Mouse (Mus musculus) adrenal gland, adult 18-20 months (tissue): ENCODE data around the gene Phactr1. TPM values are rescaled to one million over a fixed set of nuclear protein-coding genes. Genes with fewer than 3 reads are reported as not detected.

Source experiments
- DNase-seq, 2 experiments: peaks; one replicate each; pipeline ENCODE4 v3.0.0; 2021 to 2022; ENCODE audit warnings: low spot score in 2 of 2
- total RNA-seq, 2 experiments: library from RNA; stranded (reverse); gene quantifications; 1 replicate in 1 of 2; 2 replicates in 1 of 2; pipeline ENCODE4 v1.2.3; 2021

The Phactr1 gene
- total RNA-seq, 2 experiments from 2014 or later, result 6.0 to 9.2 TPM

DNA sequence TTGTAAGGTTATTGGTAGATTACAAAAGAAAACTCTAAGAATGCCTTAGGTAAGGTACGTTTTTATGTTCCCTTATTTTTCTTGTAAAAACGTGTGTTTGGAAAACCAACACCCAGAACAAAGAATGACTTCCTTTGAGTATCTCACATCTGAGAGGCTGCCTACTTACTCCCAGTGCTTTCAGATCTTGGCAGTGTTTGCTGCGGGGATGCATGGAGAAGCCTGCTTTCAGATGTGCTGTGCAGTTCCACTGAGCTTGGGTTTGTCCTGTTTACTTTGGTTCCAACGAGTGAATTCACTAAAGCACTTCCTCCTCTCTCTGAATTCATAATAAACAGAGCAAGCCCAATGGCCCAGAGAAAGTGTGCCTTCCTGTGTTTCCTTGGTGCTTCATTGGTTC is 288.1 kb downstream of the Phactr1 start:
- DNase-seq, result no peak

DNA sequence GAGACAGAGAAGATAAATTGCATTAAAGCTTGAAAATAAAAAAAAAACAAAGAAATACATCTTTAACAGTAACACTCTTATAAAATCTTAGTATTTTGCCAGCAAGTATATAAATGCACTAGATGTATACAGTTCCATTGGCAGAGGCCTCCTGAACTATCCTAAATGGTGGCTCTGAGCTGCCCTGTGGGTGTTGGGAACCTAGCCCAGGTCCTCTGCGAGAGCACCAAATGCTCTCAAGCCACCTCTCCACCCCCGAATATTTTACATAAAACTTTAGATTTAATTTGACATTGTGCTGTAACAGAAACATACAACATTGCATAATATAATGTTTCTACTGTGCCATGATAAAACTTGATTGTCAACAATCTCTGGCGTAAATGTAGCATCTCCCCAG is 293.1 kb downstream of the Phactr1 start:
- no peak for DNase-seq

GRCm38 (mm10) chr13:42973961-42974360 is 293.5 kb downstream of the Phactr1 start:
- no peak for DNase-seq

DNA sequence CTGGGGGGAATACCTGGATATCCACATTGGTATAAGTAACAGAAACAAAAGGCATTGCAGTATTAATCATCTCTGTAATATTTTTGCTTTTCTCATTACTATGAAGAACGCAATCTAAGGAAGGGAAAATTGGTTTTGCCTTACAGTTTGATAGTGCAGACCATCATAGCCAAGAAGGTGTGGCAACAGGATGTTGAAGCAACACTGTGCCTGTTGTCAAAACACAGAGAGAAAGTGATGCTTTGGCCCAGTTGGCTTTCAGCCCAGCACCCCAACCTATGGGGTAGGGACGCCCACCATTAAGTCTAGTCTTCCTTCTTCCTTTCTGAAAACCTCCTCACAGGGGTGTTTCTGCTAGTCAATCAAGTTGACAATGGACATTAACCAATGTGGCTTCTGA is 294.1 kb downstream of the Phactr1 start:
- no peak for DNase-seq

DNA sequence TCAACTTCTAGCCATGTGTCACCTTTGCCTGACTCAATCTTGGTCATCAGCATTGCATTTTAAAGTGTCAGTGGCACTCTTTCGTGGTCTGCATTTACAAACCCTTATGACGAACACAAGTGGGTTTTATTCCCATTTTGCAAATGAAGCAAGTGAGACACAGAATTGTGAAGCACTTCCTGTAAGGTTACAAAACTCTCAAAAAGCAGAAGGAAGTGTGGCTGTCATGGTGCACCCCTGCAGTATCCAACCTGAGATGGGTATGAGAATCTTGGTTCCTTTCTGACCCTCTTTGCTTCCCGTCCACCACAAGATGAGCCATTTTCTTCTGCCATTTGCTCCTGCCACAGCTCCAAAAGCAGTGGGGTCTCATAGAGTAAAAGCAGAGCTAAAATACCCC is 295.7 kb downstream of the Phactr1 start:
- no peak for DNase-seq

DNA sequence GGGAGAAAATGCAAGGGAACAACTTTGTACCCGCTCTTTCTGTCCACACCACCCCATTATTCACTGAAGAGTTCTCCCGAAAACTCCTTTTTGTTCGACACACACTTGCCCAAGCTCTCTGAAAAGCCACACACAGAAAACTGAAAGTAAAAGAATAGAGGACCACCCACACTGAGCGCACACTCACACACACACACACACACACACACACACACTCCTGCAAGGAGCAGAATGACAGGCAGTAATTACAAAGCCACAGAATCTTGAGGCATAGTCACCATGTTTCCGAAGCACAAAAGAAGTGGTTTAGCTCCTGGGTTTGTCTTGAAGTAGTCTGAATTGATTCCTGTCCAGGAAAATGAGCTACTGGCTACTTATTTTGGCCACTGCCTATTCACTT is 296.5 kb downstream of the Phactr1 start:
- no peak for DNase-seq

DNA sequence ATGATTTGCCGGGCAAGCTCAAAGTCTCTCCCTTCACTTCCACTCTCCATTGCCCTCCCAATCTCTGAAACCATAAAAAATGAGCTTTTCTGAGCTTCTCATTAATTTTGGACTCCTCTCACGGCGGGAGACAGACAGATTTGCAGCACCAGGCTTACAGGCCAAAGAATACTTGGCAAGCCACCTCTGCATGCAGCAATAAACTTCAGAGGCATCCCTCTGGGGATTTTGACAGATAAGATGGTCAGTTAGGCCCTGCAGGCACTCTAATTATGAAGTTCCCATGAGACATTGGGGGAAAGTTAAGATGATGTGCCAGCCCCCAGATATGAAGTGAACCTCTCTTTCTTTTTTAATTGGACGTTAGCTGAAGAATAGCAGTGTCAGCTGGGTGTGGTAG is 300.2 kb downstream of the Phactr1 start:
- no peak for DNase-seq

DNA sequence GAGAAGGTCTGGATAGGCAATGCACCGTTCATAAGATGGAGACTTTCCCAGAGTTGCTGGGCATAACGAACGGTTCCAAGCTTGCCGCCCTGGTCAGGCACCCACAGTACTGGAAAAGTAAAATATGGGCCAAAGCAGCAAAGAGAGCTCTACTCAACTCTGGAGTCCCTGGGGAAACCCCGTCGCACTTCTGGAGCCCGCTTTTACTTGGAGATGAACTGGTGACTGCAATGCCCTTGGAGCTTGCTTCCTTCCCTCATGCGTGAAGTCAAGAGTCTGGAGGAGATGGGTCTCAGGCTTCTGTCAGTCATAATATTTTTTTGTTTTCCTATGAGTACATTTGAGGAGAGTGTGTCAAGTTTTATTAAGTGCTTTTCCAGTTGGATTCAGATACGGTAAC is 302.2 kb downstream of the Phactr1 start:
- DNase-seq, result no peak

- no peak for DNase-seq
These were observed 305.4 kb downstream of the Phactr1 start for GRCm38 (mm10) chr13:42985806-42986205.

GRCm38 (mm10) chr13:42987931-42988579 is 307.6 kb downstream of the Phactr1 start:
- no peak for DNase-seq

DNA sequence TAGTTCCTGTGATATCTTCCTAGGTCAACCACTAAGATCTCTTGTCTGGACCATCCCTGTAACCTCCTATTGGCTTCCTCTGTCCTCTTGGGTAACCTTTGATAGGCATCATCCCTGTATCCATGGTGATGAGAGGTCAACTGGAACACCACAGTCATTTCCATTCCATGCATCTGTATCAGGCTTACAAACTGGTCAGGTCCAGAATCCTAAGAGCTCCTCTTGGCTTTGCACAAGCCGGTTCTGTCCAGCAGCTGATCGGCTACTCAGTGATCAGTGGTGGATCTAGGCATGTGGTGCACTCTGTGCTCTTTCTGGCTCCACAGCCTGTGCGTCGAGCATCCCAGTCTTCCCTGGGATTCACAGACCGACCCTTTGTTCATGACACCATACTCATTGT is 309.1 kb downstream of the Phactr1 start:
- DNase-seq, result no peak

- no peak for DNase-seq
These were observed 309.6 kb downstream of the Phactr1 start for GRCm38 (mm10) chr13:42990051-42990450.

DNA sequence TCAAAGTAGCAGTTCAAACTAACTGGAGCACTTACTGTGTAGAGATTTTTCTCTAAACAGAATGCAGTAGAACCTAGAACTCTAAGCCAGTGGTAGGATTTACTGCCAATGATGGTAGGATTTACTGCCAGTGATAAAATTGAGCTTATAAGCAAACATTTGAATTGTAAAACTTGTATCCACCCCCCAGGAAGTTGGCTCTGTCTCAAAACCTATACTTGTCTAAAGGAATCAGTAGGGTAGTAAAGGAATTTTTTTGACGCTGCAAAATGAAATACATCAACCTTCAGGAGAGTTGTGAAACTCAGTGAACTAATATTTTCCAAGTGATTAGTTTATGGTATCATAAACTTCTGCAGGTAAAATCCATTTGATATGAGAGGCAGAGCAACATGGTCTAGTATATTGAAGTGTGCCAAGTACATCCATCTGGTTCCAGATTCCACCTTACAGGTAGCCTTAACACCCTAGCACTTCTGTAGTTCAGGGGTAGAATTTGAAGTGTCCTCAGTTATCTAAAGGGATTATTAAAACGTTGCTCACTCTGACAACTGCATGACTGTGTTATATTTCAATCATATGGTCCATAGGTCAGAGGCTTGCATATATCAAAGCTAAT is 310.2 kb downstream of the Phactr1 start:
- DNase-seq, result no peak

GRCm38 (mm10) chr13:42991164-42991563 is 310.7 kb downstream of the Phactr1 start:
- DNase-seq, result no peak

DNA sequence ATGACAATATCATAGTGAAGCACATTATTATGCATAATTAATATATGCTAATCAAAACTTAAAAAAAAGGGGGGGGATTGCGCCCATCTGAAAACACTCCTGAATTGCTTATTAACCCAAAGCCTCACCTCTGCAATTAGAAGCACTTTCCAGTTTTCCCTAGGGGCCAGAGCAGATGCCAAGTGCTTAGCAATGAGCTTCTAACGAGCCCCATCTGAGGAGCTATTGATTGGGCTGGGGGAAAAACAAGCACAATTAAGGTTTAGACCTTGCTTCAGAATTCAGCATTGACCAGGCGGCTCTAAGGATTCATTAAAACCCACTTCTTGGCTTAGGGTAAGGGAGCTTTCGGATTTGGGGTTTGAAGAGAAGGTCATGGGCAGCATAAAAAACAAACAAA is 311.9 kb downstream of the Phactr1 start:
- no peak for DNase-seq

GRCm38 (mm10) chr13:42994276-42994675 is 313.9 kb downstream of the Phactr1 start:
- DNase-seq, result no peak

DNA sequence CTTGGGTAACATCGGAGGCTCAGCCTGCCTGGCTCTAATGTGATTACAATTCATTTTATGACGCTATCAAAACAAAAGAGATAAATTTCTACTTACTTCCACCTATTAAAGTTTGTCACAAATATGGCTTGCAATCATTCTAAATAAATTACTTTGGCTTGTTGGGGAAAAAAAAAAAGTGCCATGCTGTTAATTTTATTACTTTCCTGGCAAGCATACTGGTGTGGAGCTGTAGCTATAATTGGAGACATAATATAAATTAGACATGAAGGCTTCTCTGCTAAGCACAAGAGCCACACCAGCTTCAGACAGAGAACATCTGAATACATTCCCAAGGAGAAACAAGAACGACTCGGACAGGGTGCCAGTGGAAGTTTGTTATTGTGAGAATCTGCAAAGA is 315.8 kb downstream of the Phactr1 start:
- DNase-seq, result no peak

DNA sequence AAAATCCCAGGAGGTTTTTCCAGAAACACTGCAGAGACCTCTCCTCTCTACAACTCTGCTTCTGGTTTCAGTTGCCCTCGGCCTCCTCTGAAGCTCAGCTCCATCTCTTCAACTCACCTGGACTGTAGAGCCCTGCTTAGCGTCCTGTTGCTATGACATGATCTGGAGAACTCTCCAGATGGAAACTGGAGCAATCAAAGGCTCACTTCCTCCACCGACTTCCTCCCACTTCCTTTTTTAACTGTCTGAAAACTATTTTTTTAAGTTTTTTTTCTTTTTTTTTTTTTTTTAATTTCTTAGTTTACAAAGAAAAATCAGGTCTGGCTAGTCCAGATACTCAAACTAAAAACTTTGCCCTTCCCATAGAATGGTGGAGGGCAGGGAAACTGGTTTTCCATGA is 318.9 kb downstream of the Phactr1 start:
- DNase-seq, result no peak

DNA sequence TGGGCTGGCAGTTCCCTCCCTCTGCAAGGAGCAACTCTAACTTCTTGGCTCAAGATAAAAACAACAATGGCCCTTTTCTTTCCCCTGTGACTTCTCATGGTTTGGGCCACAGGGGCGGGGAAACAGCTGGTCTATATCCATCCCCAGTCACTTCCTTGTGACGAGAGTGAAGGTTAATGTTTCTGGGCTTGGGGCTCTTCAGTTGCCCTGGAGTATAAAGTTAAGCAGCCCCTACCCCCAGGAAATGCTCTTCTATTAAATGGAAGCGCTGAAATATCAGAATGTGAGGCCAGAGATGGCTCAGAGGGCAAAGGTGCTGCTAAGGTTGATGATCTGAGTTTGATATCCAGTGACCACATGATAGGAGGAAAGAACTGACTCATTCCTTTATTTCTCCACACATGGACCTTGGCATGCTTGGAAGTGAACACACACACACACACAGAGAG is 324.7 kb downstream of the Phactr1 start:
- no peak for DNase-seq

DNA sequence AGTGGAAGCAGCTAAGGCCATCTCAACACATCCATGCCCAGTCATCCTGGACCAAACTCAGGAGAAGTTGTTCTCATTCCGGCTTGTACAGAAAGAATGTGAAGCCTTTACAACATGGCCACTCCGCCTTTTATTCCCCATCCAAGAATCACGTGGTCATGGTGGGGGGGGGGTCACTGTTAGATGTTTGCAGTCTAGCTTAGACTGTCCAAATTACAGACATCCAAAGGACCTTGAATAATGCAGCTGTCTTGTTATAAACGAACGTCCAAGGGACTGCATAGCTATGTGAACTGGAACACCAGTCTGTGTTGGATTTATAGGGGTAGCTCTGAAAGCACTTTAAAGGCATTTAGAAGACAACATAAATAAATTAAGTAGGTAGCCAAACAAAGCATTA is 328.0 kb downstream of the Phactr1 start:
- no peak for DNase-seq

GRCm38 (mm10) chr13:43009596-43009995 is 329.2 kb downstream of the Phactr1 start:
- no peak for DNase-seq

- DNase-seq, result no peak
These were observed 331.1 kb downstream of the Phactr1 start for GRCm38 (mm10) chr13:43011516-43011915.

- DNase-seq, result no peak
These were observed 333.6 kb downstream of the Phactr1 start for GRCm38 (mm10) chr13:43013984-43014383.
